Mouse (Mus musculus): ENCODE results near the gene Crtac1. TPM values are rescaled to one million over a fixed set of nuclear protein-coding genes. Genes with fewer than 3 reads are reported as not detected.

The Crtac1 gene
- total and polyA plus RNA-seq, 3 experiments = not detected

DNA sequence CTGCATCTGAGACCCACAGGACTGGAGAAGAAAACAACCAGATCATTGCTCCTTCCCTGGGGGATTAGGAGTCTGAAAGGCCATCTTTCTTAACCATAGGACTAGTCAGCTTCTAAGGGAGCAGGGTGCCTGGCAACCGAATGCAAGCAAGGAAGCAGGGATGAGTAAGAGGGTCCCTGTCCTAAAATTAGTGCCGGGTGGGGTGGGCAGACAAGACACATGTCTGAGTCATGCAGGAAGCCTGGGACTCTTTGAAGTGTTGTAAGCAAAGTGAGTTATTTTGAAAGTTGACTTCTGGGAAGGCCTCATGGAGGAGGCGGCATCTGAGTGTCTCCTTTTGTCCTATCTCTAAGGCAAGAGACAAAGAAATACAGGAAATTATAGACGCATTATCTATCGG, 46.2 kb upstream of the Crtac1 start:
- no peak for DNase-seq (ENCODE audit: extremely low read depth)
- no peak overlapping the region for H3K27ac ChIP-seq (ENCODE audit: insufficient read depth, low read depth)
- H3K4me1 ChIP-seq (ENCODE audit: control insufficient read depth in 1 of 2, insufficient read depth in 2 of 2) = no peaks in the 10 kb centered on the region
- H3K9ac ChIP-seq (ENCODE audit: insufficient read depth, low read depth) = no peak overlapping the region
- H3K79me2 ChIP-seq (replicated peaks; ENCODE audit: control insufficient read depth, extremely low read depth, insufficient read depth, poor library complexity, severe bottlenecking) = no peaks in the 10 kb centered on the region
- H3K36me3 ChIP-seq (replicated peaks in 1 of 2; ENCODE audit: control insufficient read depth in 1 of 2, insufficient read depth in 1 of 2, low read length in 1 of 2) = no peaks in the 10 kb centered on the region
- H3K4me3 ChIP-seq (replicated peaks in 1 of 3; ENCODE audit: low read depth in 2 of 3, low read length in 2 of 3, poor library complexity in 1 of 3) = no peak overlapping the region
- H3K9me3 ChIP-seq (replicated peaks; ENCODE audit: low read length) = no peaks in the 10 kb centered on the region
- in situ Hi-C loops (cut with MboI; ENCODE audit: low pct_ligation_motif_present, low pct_unique_long_range_greater_than_20kb, low sequenced_read_pairs) = no loop called here
- H3K27me3 ChIP-seq (replicated peaks) = peaks cover 92% of the 10 kb centered on the region
- dilution Hi-C loops (cut with MboI; ENCODE audit: extremely low pct_ligation_motif_present, extremely low pct_unique_long_range_greater_than_20kb, low sequenced_read_pairs) = no loop called here
- no peak overlapping the region for H3K4me2 ChIP-seq (ENCODE audit: insufficient read depth, low read depth, poor library complexity, severe bottlenecking)
- no peak for TF ChIP-seq ZKSCAN1 (IDR thresholded peaks at IDR 0.05; ENCODE audit: borderline replicate concordance, low read depth, low read length)
- TF ChIP-seq ELF1 (IDR thresholded peaks at IDR 0.05; ENCODE audit: low read depth, low read length) = no peak
- TF ChIP-seq SIN3A (IDR thresholded peaks at IDR 0.05; ENCODE audit: low read length) = no peak
- TF ChIP-seq KAT2A (IDR thresholded peaks at IDR 0.05; ENCODE audit: insufficient replicate concordance, low read length) = no peak
- no peak for TF ChIP-seq ZNF384 (IDR thresholded peaks at IDR 0.05; ENCODE audit: low read depth, low read length)
- no peak for TF ChIP-seq MAFK (IDR thresholded peaks at IDR 0.05; ENCODE audit: insufficient replicate concordance, low read length)

DNA sequence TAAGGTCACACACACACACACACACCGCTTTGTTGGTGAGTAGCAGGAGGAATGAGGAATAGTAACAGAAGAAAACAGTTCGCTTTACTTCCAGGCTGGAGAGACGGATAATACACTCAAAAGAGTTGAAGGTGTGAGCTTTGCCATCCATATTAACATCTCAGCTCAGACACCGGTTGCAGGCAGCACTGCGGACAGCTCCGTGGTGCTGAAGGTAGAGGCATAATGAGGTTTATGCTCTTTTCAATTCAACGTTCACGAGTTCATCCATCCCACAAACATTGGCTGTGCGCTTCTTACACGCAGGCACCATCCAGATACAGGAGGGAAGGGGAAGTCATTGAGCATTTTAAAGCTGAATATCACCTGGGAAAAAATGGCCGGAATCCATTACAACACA, 41.2 kb upstream of the Crtac1 start:
- Histone ChIP-seq H3K27me3 (replicated peaks) (peaks cover 83% of the 10 kb centered on the region), H3K4me3 (replicated peaks in 1 of 3; ENCODE audit: low read depth in 2 of 3, low read length in 2 of 3, poor library complexity in 1 of 3) (no peak overlapping the region), H3K79me2 (replicated peaks; ENCODE audit: control insufficient read depth, extremely low read depth, insufficient read depth, poor library complexity, severe bottlenecking) (no peaks in the 10 kb centered on the region), H3K4me2 (ENCODE audit: insufficient read depth, low read depth, poor library complexity, severe bottlenecking) (no peak overlapping the region), H3K4me1 (ENCODE audit: control insufficient read depth in 1 of 2, insufficient read depth in 2 of 2) (no peaks in the 10 kb centered on the region), H3K9me3 (replicated peaks; ENCODE audit: low read length) (no peaks in the 10 kb centered on the region), H3K27ac (ENCODE audit: insufficient read depth, low read depth) (no peak overlapping the region), H3K9ac (ENCODE audit: insufficient read depth, low read depth) (no peak overlapping the region), H3K36me3 (replicated peaks in 1 of 2; ENCODE audit: control insufficient read depth in 1 of 2, insufficient read depth in 1 of 2, low read length in 1 of 2) (no peaks in the 10 kb centered on the region)
- peak; percentile 7 for DNase-seq (ENCODE audit: extremely low read depth)
- TF ChIP-seq TBP (conservative IDR thresholded peaks at IDR 0.05; ENCODE audit: low read depth, low read length) = no peak
- no peak for TF ChIP-seq UBTF (IDR thresholded peaks at IDR 0.05; ENCODE audit: low read depth, low read length)
- no peak for TF ChIP-seq JUN (IDR thresholded peaks at IDR 0.05; ENCODE audit: insufficient read depth, low read depth, low read length)
- TF ChIP-seq TCF12 (IDR thresholded peaks at IDR 0.05; ENCODE audit: low read depth, low read length) = no peak
- TF ChIP-seq NELFE (IDR thresholded peaks at IDR 0.05; ENCODE audit: low read depth, low read length) = no peak
- no peak for TF ChIP-seq POLR2A (IDR thresholded peaks at IDR 0.05; ENCODE audit: low read depth, low read length)
- no peak for TF ChIP-seq SMC3 (IDR thresholded peaks at IDR 0.05; ENCODE audit: low read depth, low read length)
- TF ChIP-seq PAX5 (IDR thresholded peaks at IDR 0.05; ENCODE audit: low read length) = no peak
- no peak for TF ChIP-seq BHLHE40 (IDR thresholded peaks at IDR 0.05; ENCODE audit: low read depth, low read length)
- no peak for TF ChIP-seq CHD1 (IDR thresholded peaks at IDR 0.05; ENCODE audit: low read depth, low read length)
- dilution Hi-C loops (cut with MboI; ENCODE audit: extremely low pct_ligation_motif_present, extremely low pct_unique_long_range_greater_than_20kb, low sequenced_read_pairs) = no loop called here
- in situ Hi-C loops (cut with MboI; ENCODE audit: low pct_ligation_motif_present, low pct_unique_long_range_greater_than_20kb, low sequenced_read_pairs) = no loop called here

- in situ Hi-C loops (cut with MboI; ENCODE audit: low pct_ligation_motif_present, low pct_unique_long_range_greater_than_20kb, low sequenced_read_pairs) = no loop called here
- TF ChIP-seq ZMIZ1 (IDR thresholded peaks at IDR 0.05; ENCODE audit: low read depth, low read length) = no peak
- no peak for TF ChIP-seq ELF1 (IDR thresholded peaks at IDR 0.05; ENCODE audit: low read depth, low read length)
- TF ChIP-seq TBP (conservative IDR thresholded peaks at IDR 0.05; ENCODE audit: low read depth, low read length) = no peak
- no peak for TF ChIP-seq MAFK (IDR thresholded peaks at IDR 0.05; ENCODE audit: insufficient replicate concordance, low read length)
- no peak for TF ChIP-seq SMC3 (IDR thresholded peaks at IDR 0.05; ENCODE audit: low read depth, low read length)
- TF ChIP-seq JUND (conservative IDR thresholded peaks at IDR 0.05; ENCODE audit: low read depth, low read length) = no peak
- TF ChIP-seq GABPA (IDR thresholded peaks at IDR 0.05; ENCODE audit: insufficient replicate concordance, low read depth, low read length) = no peak
- no peak for TF ChIP-seq MXI1 (IDR thresholded peaks at IDR 0.05; ENCODE audit: low read depth, low read length)
- TF ChIP-seq RAD21 (IDR thresholded peaks at IDR 0.05; ENCODE audit: low read depth, low read length) = no peak
- no peak for TF ChIP-seq USF2 (conservative IDR thresholded peaks at IDR 0.05; ENCODE audit: low read depth, low read length)
- TF ChIP-seq JUN (IDR thresholded peaks at IDR 0.05; ENCODE audit: insufficient read depth, low read depth, low read length) = no peak
- TF ChIP-seq ZKSCAN1 (IDR thresholded peaks at IDR 0.05; ENCODE audit: borderline replicate concordance, low read depth, low read length) = no peak
- no peak for TF ChIP-seq BHLHE40 (IDR thresholded peaks at IDR 0.05; ENCODE audit: low read depth, low read length)
- no peak for TF ChIP-seq KAT2A (IDR thresholded peaks at IDR 0.05; ENCODE audit: insufficient replicate concordance, low read length)
- TF ChIP-seq SIN3A (IDR thresholded peaks at IDR 0.05; ENCODE audit: low read length) = no peak
- TF ChIP-seq POLR2AphosphoS2 (IDR thresholded peaks at IDR 0.05; ENCODE audit: low read depth, low read length) = no peak
- no peak for TF ChIP-seq NRF1 (IDR thresholded peaks at IDR 0.05; ENCODE audit: low read depth, low read length)
- no peak for TF ChIP-seq MEF2A (IDR thresholded peaks at IDR 0.05; ENCODE audit: borderline replicate concordance, low read depth, low read length)
- no peak overlapping the region for H3K4me2 ChIP-seq (ENCODE audit: insufficient read depth, low read depth, poor library complexity, severe bottlenecking)
- no peak overlapping the region for H3K9ac ChIP-seq (ENCODE audit: insufficient read depth, low read depth)
- H3K4me1 ChIP-seq (ENCODE audit: control insufficient read depth in 1 of 2, insufficient read depth in 2 of 2) = no peaks in the 10 kb centered on the region
- H3K27me3 ChIP-seq (replicated peaks) = peaks cover 72% of the 10 kb centered on the region
- H3K79me2 ChIP-seq (replicated peaks; ENCODE audit: control insufficient read depth, extremely low read depth, insufficient read depth, poor library complexity, severe bottlenecking) = no peaks in the 10 kb centered on the region
- no peaks in the 10 kb centered on the region for H3K36me3 ChIP-seq (replicated peaks in 1 of 2; ENCODE audit: control insufficient read depth in 1 of 2, insufficient read depth in 1 of 2, low read length in 1 of 2)
- no peak overlapping the region for H3K4me3 ChIP-seq (replicated peaks in 1 of 3; ENCODE audit: low read depth in 2 of 3, low read length in 2 of 3, poor library complexity in 1 of 3)
- dilution Hi-C loops (cut with MboI; ENCODE audit: extremely low pct_ligation_motif_present, extremely low pct_unique_long_range_greater_than_20kb, low sequenced_read_pairs) = no loop called here
- H3K9me3 ChIP-seq (replicated peaks; ENCODE audit: low read length) = no peaks in the 10 kb centered on the region
- no peak for DNase-seq (ENCODE audit: extremely low read depth)
- no peak overlapping the region for H3K27ac ChIP-seq (ENCODE audit: insufficient read depth, low read depth)
Measured at GRCm38 (mm10) chr19:42471571-42471970, 40.0 kb upstream of the Crtac1 start.

Data from CH12.LX (cell line).